Mouse (Mus musculus) adrenal gland, adult (tissue): ENCODE measurements at regions not wholly inside any gene's neighbourhood (a gene's known extent, or its start where the extent isn't known, plus 50 kb on each side); places are given as distances from the start of the nearest gene placed in this dataset.
"Not testable (repeated sequence)": the region's sequence is repeated elsewhere in the genome, so short reads cannot be mapped to it uniquely, and the experiment has no call there.

Experiments
- DNase-seq, 2 experiments: peaks; one replicate each; pipeline ENCODE4 v3.0.0; 2022 to 2023; ENCODE audit warnings: low spot score in 1 of 2; ENCODE audit not compliant: inconsistent age in 2 of 2

DNA sequence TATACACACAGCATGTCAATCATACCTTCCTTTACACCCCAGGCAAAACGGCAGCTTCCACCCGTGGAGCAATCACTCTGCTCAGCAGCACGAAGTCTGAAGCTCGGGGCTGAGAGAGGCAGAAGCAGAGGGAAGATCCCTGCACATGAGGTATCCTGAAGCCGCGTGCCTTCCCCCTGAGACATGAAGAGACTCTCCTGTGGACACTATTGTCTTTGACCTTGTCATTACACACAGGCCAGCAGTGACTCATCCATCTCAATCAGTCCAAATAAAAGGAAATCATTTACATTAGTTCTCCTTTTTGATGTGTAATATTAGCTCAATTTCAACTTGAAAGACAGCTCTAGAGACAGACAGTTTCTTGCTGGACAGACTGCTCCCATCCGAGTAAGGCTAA lies 228.4 kb upstream of the 1700012A03Rik start:
- DNase-seq = peak in 1 of 2 experiments; percentile 55

DNA sequence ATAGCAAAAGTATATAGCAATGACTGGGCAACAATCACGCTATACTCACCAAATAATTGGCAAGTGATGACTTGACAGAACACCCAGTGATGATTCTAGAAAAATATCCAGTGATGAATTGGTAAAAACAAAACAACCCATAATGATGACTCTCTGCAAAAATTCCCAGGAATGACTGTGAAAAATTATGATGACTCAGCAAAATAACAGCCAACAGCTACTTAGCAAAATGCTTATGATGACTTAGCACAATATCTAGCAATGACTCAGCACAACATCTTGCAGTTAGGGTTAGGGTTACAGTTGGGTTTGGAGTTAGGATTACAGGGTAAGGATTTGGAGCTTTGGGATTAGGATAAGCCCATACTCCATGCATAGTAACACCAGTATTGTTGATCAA lies 232.4 kb upstream of the 1700012A03Rik start:
- no peak for DNase-seq

DNA sequence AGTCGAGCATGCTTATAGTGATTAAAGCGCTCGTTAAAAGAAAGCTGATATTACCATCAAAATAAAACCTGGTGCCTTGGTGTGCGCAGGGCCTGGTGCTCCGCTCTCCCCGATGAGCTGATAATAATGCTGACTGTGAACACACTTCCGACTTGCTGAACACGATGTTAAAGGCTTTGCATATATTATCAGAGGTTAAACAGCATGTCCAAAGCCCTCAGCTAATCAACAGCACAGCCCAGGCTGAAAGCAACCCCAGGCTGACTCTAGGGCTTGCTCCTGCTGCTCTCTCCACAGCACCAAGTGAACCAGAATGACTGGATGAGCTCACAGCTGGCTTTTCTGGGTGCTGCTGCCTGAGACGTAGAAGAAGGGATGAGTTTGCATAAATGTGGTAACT lies 238.2 kb upstream of the 1700012A03Rik start:
- no peak for DNase-seq

DNA sequence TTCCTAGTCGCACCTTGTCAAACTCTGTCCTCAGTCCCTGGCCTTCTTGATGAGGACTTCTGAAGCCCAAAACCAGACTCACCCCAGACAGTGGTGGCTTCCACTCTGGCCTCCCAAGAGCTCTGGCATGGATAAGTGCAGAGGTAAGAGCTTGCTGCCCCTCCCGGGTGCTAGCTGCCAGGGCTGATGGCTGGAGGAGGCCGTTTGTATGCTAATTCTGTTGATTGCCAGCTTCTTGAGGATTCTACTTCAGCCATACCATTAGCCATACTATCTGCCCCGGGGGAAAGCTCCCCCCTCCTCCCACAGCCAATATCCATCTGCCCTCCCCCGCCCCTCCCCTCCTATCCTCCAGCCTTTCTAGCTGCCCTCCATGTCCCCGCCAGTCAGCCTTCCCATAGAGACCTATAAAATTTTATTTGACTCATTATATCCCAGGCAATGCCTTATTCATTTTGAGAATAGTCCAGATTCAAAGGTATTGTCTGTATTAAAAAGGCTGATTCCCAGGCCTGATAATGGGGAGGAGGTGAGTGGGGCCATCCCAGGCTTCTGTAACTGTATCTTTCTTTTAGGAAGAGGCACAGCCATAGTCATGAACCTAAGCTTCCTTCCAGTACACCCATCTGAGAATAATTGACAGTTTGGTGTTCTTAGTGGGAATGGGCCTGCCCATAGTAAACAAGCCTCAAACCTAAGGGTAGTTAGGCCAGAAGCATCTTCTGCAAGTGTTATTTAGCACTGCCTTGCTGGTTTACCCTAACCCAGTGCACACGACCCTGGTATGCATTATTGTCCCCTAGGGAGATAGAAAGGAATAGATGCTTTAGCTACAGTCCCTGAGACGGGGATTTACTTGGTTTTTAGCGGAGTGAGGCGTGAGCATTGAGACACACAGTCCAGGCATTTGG lies 239.2 kb upstream of the 1700012A03Rik start:
- DNase-seq = no peak

DNA sequence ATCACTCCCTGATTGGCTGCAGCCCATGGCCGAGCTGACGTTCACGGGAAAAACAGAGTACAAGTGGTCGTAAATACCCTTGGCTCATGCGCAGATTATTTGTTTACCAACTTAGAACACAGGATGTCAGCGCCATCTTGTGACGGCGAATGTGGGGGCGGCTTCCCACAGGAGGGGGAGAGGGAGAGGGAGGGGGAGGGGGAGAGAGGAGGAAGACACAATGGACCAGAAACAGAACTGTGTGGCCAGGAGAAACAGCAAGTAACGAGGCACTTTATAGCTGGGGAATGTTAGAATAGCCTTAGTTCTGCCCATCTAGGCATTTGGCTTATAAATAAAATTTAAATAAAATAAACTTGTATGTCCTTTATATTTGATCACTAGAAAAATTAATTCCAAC lies 240.7 kb upstream of the Podxl start:
- DNase-seq = not testable (repeated sequence)

DNA sequence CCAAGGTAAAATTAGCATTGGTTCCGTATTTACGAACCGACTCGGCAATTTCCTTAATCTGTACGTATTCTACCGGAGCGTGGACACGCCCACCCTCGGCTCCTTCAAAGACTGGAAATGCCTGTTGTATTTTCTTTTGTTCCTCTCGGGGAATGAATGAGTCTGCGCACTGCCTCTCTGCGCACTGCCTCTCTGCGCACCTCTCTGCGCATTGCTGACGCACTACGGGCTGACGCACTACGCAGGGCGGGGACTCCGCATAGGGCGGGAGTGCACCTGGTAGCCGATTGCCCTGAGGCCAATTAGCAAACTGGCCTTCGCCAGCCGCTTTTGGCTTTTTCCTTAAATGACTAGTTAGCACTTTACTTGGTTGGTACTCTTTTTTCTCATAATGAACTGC lies 239.4 kb upstream of the Podxl start:
- DNase-seq = not testable (repeated sequence)

DNA sequence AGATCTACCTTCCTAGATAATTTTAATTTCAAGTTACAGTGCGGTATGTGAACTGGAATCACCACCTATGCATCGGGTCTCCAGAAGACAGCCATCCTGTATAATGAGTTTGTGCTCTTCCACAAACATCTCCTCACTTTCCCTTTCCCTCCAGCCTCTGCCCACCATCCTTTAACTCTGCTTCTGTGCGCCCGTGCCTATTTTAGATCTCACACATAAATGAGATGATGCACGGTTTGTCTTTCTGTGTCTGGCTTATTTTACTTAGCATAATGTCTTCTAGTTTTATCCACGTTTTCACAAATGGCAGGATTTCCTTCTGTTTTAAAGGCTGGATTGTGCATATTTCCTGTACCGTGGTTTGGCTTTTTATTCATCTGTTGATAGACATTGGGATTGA lies 227.8 kb upstream of the Podxl start:
- no peak for DNase-seq

DNA sequence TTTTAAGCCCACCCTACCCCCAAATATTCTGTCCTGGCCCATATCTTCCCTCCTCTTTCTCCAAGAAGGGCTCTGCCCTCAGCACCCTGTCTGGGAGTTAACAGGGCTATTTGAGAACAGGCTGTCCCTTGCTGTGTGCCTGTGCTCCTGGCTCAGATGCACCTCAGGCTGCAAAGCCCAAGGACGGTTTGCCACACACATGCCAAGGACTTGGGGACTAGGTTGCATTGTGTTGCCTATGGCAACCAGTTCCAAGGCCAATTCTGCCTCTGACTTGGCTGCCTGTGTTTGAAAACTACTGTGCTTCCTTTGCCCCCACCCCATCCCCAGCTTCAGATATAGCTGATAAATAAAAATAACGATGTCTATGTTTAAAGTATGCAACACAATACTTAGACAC lies 227.1 kb upstream of the Podxl start:
- peak; percentile 88 to 92 for DNase-seq

DNA sequence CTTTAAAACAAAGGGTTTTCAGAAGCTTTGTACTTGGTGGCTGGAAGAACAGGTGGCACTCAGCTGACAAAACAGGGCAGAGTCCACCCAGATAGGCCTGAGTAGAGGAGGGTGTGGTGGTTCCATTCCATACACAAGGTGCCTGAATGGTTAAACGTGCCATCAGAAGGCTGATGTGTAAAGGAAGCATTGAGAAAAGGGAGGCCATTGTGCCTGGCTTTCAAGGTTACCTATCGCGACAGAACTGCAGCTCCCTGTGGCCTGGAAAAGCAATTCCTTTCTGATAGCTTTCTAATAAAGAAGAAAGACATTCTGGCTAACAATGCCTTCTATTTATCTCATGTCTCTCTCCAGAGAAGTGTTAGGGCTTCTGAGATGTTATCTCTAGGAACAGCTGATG lies 213.1 kb upstream of the Podxl start:
- DNase-seq = no peak

DNA sequence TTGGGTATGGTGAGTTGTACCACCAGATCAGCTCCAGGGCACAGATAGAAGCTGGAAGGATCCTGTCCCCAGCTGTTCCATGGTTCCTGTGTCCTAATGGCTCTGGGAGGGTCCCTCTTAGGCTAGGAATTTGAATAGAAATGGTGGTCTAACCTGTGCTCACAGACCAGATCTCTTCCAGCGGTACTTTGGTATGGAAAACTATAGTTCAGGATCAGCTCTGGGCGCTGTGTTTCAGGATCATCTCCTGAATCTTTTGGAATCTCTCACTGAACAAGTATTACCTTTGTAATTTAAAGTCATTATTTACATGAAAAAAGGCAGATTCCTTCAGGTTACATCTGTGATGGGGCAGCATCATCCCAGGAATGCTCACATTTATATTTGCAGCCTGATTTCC lies 208.1 kb upstream of the Podxl start:
- DNase-seq = no peak

DNA sequence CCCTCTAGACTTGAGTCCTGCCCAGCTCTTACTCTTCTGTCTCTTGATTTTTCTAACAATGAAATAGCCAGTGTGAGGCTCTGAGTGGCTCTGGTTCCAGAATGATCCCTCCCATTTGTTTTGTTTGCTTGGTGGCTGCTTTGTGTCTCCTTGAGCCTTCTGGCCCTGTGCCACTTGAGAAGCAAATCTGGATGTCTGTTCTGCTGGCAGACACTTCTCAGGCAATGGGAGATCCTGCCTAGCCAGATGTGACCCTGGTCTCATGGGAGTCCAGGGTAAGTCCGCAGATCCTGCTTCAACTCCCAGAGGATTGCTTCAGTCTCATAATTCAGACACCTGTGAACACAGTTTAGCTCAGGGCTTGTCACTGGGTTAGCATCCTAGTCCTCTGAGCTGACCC lies 181.8 kb upstream of the Podxl start:
- DNase-seq = peak in 1 of 2 experiments; percentile 27

DNA sequence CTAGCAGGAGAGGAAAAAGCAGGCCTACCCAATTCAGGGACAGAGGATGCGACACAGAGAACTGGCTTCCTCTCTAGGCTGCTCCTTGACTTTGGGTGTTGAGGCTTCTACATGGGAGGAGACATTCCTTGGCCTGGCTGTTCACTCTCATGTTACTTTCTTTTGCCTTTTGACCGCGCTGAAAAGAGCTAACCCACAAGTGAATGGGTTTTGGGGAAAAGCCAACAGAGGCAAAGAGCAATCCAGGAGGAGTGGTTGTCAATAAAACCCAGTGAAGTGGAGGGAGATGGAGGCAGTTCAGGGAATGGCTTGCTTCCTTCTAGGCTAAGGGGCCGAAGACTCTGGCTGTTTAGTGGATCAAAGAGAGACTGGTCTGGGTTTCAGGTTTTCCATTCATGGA lies 167.6 kb upstream of the Podxl start:
- no peak for DNase-seq

DNA sequence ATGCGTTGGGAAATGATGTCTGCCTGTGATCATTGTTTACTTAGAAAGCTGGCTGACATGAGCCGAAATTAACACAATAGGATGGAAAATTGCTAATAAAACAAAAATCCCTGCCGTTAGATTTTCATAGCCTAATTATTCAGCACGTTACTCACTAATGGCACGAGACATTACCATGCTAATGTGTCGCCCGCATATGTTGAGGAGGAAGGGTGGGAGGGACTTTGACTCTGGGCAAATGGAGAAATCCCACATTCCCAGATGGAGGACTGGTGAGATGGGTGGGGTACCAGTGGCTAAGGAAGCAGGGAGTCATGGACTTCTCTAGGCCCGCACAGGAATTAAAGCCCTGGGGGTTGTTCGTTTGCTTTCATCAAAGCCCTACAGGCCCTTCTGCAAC lies 155.8 kb upstream of the Podxl start:
- DNase-seq = no peak

DNA sequence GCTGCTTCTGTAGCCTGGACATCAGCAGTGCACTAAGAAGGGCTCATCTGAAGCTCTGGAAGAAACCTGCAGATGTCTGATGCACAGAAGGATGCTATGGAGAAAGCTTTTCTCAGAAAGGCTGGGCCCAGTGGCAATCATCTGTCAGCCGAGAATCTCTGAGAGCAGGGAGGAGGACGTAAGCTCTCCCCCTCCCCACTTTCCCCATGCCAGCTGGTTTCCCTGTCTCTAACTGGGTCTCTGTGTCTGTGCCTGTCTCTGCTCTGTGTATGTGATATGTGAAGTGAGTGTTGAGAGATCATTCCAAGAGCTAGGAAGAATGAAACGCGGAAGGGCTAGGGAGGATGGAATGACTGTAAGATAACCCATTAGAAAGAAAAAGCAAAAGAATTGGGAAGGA lies 155.1 kb upstream of the Podxl start:
- no peak for DNase-seq

DNA sequence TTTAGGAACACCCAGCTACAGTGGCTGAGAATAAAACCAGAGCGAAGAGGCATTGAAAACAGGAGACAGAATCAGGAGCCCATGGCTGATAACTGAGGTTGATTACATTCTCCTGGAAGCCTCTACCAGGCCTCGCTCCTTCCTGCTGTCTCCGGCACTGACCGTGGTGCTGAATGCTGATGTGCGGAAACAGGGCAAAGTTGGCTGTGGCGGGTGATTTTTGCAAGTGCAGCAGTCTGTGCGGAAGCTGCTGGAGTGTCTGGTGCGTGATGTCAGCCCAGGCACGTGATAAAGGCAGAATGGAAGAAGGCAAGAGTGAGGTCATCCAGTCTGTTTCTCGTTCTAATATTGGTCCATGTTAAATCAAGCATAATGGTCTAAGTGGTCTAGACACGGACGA lies 153.8 kb upstream of the Podxl start:
- peak; percentile 43 to 73 for DNase-seq

DNA sequence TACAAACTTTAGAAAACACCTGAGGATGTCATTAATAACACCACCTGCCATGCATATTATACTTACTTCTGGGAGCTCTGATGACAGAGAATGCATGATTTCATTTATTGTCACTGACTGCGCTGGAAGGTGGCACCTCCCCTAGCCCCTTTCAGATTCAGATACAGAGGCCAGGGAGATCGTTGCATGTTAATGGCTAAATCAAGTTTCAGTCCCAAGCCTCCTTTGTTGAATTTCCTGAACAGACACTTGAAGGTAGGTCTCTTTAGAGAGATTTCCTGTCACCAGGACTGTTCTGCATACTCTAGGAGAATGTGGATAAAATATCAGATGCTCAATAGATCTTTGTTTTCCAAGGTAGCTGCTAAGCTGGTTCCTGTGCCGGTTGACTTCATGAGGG lies 143.5 kb upstream of the Podxl start:
- DNase-seq = no peak

DNA sequence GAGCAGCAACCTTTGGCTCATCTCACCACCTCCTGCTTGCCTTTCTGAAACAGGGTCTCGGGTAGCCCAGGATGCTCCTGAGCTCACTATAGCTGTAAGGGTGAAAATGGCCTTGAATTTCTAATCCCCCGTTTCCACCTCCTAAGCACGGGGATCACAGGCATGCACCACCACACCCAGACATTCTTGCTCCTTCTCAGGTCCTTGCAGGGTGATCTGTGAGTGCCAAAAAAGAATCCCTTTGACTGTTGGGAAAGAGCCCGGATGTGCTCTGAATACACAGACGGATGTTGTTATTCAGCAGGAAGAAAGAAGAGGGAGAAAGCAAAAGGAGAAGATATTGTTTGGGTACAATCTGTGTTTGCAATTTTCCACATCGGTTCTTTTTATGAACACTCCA lies 140.4 kb upstream of the Podxl start:
- DNase-seq = no peak

DNA sequence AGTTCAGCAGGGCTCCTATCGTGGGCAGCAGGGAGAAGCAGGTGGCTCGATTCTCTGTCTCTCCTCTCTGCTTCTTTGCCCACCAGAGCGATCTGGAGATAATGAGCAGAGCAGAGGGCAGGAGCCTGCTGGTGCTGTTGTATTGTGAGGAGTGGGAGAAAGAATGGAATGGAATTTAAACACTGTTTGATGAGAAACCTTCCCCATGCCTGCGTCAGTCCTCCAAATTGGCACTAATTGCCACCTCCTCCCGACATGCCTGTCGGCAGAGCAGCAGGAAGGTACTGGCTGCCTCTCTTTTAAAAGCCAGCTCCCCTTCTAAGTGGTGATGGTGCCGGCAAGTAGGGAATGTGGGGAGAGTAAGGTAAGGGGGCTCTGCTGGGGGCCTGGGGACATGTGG lies 139.2 kb upstream of the Podxl start:
- DNase-seq = no peak

DNA sequence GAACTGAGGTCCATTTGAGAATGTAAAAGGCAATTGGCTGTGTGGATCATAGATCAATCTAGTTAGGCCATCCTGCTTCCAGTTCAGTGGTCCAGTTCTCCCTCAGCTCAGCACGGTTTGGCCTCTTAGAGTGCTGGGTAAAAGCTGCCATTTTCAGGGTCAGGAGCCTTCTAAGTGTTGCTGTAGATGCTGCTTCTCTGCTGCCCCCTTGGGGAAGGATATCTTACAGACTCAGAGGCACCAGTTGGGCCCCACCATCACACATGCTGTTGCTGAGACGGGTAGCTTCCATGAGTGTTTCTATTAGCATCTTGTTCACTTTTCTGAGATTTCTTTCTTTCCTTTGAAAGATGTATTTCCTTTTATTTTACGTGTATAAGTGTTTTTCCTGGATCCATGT lies 132.1 kb upstream of the Podxl start:
- peak in 1 of 2 experiments; percentile 28 for DNase-seq

DNA sequence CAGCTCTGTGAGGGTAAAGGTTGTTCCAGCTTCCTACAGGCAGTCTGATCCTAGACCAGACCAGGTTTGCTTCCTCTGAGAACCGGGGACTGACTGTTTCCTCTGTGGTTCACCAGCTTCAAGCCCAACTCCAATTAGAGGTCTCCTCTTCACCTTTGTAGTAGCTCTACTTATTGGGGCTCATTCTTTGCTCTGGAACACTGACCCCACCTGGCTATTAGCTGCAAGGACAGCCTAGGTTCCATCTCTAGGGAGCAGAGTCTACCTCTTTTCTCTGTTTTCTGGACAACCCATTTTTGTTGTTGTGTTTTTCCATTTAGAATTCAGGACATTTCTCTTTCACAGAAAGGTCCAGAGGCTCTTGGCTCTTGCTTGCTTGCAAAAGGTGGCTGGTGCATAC lies 129.3 kb upstream of the Podxl start:
- no peak for DNase-seq

DNA sequence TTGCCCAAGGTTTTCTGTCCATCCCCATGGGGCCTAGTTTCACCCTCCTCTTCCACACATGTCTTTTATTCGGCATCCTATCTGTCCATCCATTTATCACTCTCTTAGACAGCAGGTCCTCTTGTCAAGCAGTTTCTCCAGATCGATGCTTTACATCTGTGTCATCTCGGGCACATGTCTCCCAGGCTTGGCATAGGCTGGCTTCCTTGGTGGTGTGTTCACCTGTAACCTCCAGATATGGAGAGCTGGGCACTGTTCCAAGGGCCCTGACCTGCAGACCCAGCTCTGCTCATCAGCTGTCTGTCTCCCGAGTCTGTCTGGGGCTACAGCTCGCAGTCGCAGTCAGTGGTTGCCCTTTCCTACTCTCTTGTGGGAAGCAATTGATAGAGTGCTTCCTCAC lies 128.2 kb upstream of the Podxl start:
- peak in 1 of 2 experiments; percentile 20 for DNase-seq

DNA sequence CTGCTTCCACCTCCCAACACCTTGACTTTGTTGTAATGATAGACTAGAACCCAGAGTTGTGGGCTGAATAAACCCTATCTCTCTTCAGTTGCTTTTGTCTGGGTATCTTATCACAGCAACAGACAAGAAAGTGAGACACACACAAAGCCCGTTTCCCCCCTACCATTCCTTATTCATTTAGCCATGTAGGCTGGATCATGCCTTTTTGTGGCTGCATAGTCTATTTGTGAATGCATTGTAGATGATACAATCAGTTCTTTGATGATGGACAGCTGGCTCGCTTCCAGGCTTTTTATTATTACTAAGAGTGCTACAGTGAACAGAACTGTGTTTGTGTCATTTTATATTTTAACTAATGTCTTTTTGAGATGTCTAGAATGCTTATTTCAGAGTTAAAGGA lies 116.3 kb upstream of the Podxl start:
- no peak for DNase-seq
